Mouse (Mus musculus): ENCODE results near the gene Slc15a4.

GRCm38 (mm10) chr5:127577419-127577818 is 55.3 kb downstream of the Slc15a4 start:
- peak; percentile 71; the same call in 1 of the 2 replicates for TF ChIP-seq CTCF (IDR thresholded peaks at IDR 0.05; ENCODE audit: control insufficient read depth, insufficient read depth, insufficient replicate concordance, low read depth, low read length)
- TF ChIP-seq POLR2A (IDR thresholded peaks at IDR 0.05; ENCODE audit: control insufficient read depth, low read depth, low read length): no peak

All from testis, adult 2 months (tissue).